Mouse (Mus musculus): Measurements from ENCODE around the gene Pgm5. TPM values are rescaled to one million over a fixed set of nuclear protein-coding genes. Genes with fewer than 3 reads are reported as not detected.
A peak's percentile ranks its signal among the peaks of the same experiment; 100 is the strongest.

The Pgm5 gene
- polyA plus RNA-seq, 1 experiment from 2014 or later, result 5.2 TPM

- Histone ChIP-seq H3K4me2 (ENCODE audit: low read depth, low read length) (no peak overlapping the region), H3K9me3 (replicated peaks; ENCODE audit: control insufficient read depth, low read length) (no peaks in the 10 kb centered on the region), H3K4me3 (ENCODE audit: low read length) (no peak overlapping the region), H3K4me1 (ENCODE audit: control insufficient read depth, insufficient read depth, low read length) (peaks cover 7% of the 10 kb centered on the region), H3K9ac (ENCODE audit: low read length) (no peak overlapping the region), H3K36me3 (ENCODE audit: control insufficient read depth, insufficient read depth) (peaks cover 13% of the 10 kb centered on the region; the same call in 1 of the 2 replicates), H3K27me3 (ENCODE audit: control insufficient read depth, insufficient read depth, low read length) (no peaks in the 10 kb centered on the region), H3K27ac (ENCODE audit: low read length) (no peak overlapping the region)
- no peak for ATAC-seq (replicated peaks; ENCODE audit: extremely low read depth, insufficient read depth, low FRiP score)
- 42% methylated on average over 4 of the region's 4 CpGs for whole genome bisulfite sequencing
Measured at GRCm38 (mm10) chr19:24824517-24824916, 37.1 kb downstream of the Pgm5 start.

- peaks cover 33% of the 10 kb centered on the region for H3K36me3 ChIP-seq (ENCODE audit: control insufficient read depth, insufficient read depth)
- WGBS, result 71% methylated on average over 12 of the region's 12 CpGs
- H3K4me1 ChIP-seq (ENCODE audit: control insufficient read depth, insufficient read depth, low read length), result no peaks in the 10 kb centered on the region
- no peak overlapping the region for H3K4me3 ChIP-seq (ENCODE audit: low read length)
- H3K9ac ChIP-seq (ENCODE audit: low read length), result no peak overlapping the region
- ATAC-seq (replicated peaks; ENCODE audit: extremely low read depth, insufficient read depth, low FRiP score), result no peak
- no peaks in the 10 kb centered on the region for H3K27me3 ChIP-seq (ENCODE audit: control insufficient read depth, insufficient read depth, low read length)
- peaks cover 3% of the 10 kb centered on the region for H3K9me3 ChIP-seq (replicated peaks; ENCODE audit: control insufficient read depth, low read length)
- no peak overlapping the region for H3K4me2 ChIP-seq (ENCODE audit: low read depth, low read length)
- no peak overlapping the region for H3K27ac ChIP-seq (ENCODE audit: low read length)
Measured at GRCm38 (mm10) chr19:24815661-24816221, 45.9 kb downstream of the Pgm5 start.

GRCm38 (mm10) chr19:24812861-24813293, 48.8 kb downstream of the Pgm5 start:
- whole genome bisulfite sequencing, result 69% methylated on average over 8 of the region's 8 CpGs
- no peak overlapping the region for H3K4me2 ChIP-seq (ENCODE audit: low read depth, low read length)
- no peak overlapping the region for H3K27ac ChIP-seq (ENCODE audit: low read length)
- no peak overlapping the region for H3K4me3 ChIP-seq (ENCODE audit: low read length)
- no peak for ATAC-seq (replicated peaks; ENCODE audit: extremely low read depth, insufficient read depth, low FRiP score)
- no peaks in the 10 kb centered on the region for H3K9me3 ChIP-seq (replicated peaks; ENCODE audit: control insufficient read depth, low read length)
- H3K27me3 ChIP-seq (ENCODE audit: control insufficient read depth, insufficient read depth, low read length), result no peaks in the 10 kb centered on the region
- H3K9ac ChIP-seq (ENCODE audit: low read length), result no peak overlapping the region
- peaks cover 19% of the 10 kb centered on the region for H3K36me3 ChIP-seq (ENCODE audit: control insufficient read depth, insufficient read depth)
- no peaks in the 10 kb centered on the region for H3K4me1 ChIP-seq (ENCODE audit: control insufficient read depth, insufficient read depth, low read length)

GRCm38 (mm10) chr19:24812106-24812810, 49.4 kb downstream of the Pgm5 start:
- H3K36me3 ChIP-seq (ENCODE audit: control insufficient read depth, insufficient read depth), result peaks cover 14% of the 10 kb centered on the region; the same call in 1 of the 2 replicates
- H3K4me3 ChIP-seq (ENCODE audit: low read length), result no peak overlapping the region
- no peaks in the 10 kb centered on the region for H3K27me3 ChIP-seq (ENCODE audit: control insufficient read depth, insufficient read depth, low read length)
- H3K9ac ChIP-seq (ENCODE audit: low read length), result no peak overlapping the region
- no peak overlapping the region for H3K4me2 ChIP-seq (ENCODE audit: low read depth, low read length)
- ATAC-seq (replicated peaks; ENCODE audit: extremely low read depth, insufficient read depth, low FRiP score), result no peak
- no peaks in the 10 kb centered on the region for H3K9me3 ChIP-seq (replicated peaks; ENCODE audit: control insufficient read depth, low read length)
- no peaks in the 10 kb centered on the region for H3K4me1 ChIP-seq (ENCODE audit: control insufficient read depth, insufficient read depth, low read length)
- no peak overlapping the region for H3K27ac ChIP-seq (ENCODE audit: low read length)
- WGBS, result 82% methylated on average over 7 of the region's 7 CpGs

GRCm38 (mm10) chr19:24811451-24811850, 50.2 kb downstream of the Pgm5 start:
- H3K36me3 ChIP-seq (ENCODE audit: control insufficient read depth, insufficient read depth), result peaks cover 12% of the 10 kb centered on the region; the same call in 1 of the 2 replicates
- ATAC-seq (replicated peaks; ENCODE audit: extremely low read depth, insufficient read depth, low FRiP score), result no peak
- H3K27me3 ChIP-seq (ENCODE audit: control insufficient read depth, insufficient read depth, low read length), result no peaks in the 10 kb centered on the region
- no peaks in the 10 kb centered on the region for H3K9me3 ChIP-seq (replicated peaks; ENCODE audit: control insufficient read depth, low read length)
- H3K9ac ChIP-seq (ENCODE audit: low read length), result no peak overlapping the region
- 62% methylated on average over 10 of the region's 10 CpGs for WGBS
- H3K27ac ChIP-seq (ENCODE audit: low read length), result no peak overlapping the region
- H3K4me1 ChIP-seq (ENCODE audit: control insufficient read depth, insufficient read depth, low read length), result no peaks in the 10 kb centered on the region
- H3K4me3 ChIP-seq (ENCODE audit: low read length), result no peak overlapping the region
- no peak overlapping the region for H3K4me2 ChIP-seq (ENCODE audit: low read depth, low read length)

- no peaks in the 10 kb centered on the region for H3K9me3 ChIP-seq (replicated peaks; ENCODE audit: control insufficient read depth, low read length)
Measured at GRCm38 (mm10) chr19:24806013-24806412, 55.6 kb downstream of the Pgm5 start.

GRCm38 (mm10) chr19:24797606-24798005, 64.0 kb downstream of the Pgm5 start:
- no peaks in the 10 kb centered on the region for H3K36me3 ChIP-seq (ENCODE audit: control insufficient read depth, insufficient read depth)
- no peaks in the 10 kb centered on the region for H3K9me3 ChIP-seq (replicated peaks; ENCODE audit: control insufficient read depth, low read length)
- 50% methylated on average over 9 of the region's 9 CpGs for WGBS
- peaks cover 15% of the 10 kb centered on the region for H3K4me1 ChIP-seq (ENCODE audit: control insufficient read depth, insufficient read depth, low read length)
- H3K9ac ChIP-seq (ENCODE audit: low read length), result no peak overlapping the region
- peak; percentile 67 for ATAC-seq (replicated peaks; ENCODE audit: extremely low read depth, insufficient read depth, low FRiP score)
- no peak overlapping the region for H3K4me2 ChIP-seq (ENCODE audit: low read depth, low read length)
- no peak overlapping the region; the same call in 1 of the 2 replicates for H3K27ac ChIP-seq (ENCODE audit: low read length)
- no peak overlapping the region for H3K4me3 ChIP-seq (ENCODE audit: low read length)
- no peaks in the 10 kb centered on the region for H3K27me3 ChIP-seq (ENCODE audit: control insufficient read depth, insufficient read depth, low read length)

More at GRCm38 (mm10) chr19:24806013-24806412, 55.6 kb downstream of the Pgm5 start:
- Histone ChIP-seq H3K9ac (ENCODE audit: low read length) (no peak overlapping the region), H3K27me3 (ENCODE audit: control insufficient read depth, insufficient read depth, low read length) (no peaks in the 10 kb centered on the region), H3K27ac (ENCODE audit: low read length) (no peak overlapping the region), H3K4me3 (ENCODE audit: low read length) (no peak overlapping the region), H3K4me2 (ENCODE audit: low read depth, low read length) (no peak overlapping the region), H3K4me1 (ENCODE audit: control insufficient read depth, insufficient read depth, low read length) (no peaks in the 10 kb centered on the region), H3K36me3 (ENCODE audit: control insufficient read depth, insufficient read depth) (no peaks in the 10 kb centered on the region; the same call in 1 of the 2 replicates)
- no peak for ATAC-seq (replicated peaks; ENCODE audit: extremely low read depth, insufficient read depth, low FRiP score)
- 72% methylated on average over 3 of the region's 3 CpGs for WGBS

- ATAC-seq (replicated peaks; ENCODE audit: extremely low read depth, insufficient read depth, low FRiP score), result no peak
- Histone ChIP-seq H3K4me3 (ENCODE audit: low read length) (no peak overlapping the region), H3K4me1 (ENCODE audit: control insufficient read depth, insufficient read depth, low read length) (peaks cover 15% of the 10 kb centered on the region), H3K27me3 (ENCODE audit: control insufficient read depth, insufficient read depth, low read length) (no peaks in the 10 kb centered on the region), H3K27ac (ENCODE audit: low read length) (peak overlapping the region; percentile 33), H3K9me3 (replicated peaks; ENCODE audit: control insufficient read depth, low read length) (no peaks in the 10 kb centered on the region), H3K4me2 (ENCODE audit: low read depth, low read length) (no peak overlapping the region), H3K9ac (ENCODE audit: low read length) (no peak overlapping the region), H3K36me3 (ENCODE audit: control insufficient read depth, insufficient read depth) (no peaks in the 10 kb centered on the region)
- 19% methylated on average over 6 of the region's 6 CpGs for WGBS
Measured at GRCm38 (mm10) chr19:24794350-24794749, 67.3 kb downstream of the Pgm5 start.

- Histone ChIP-seq H3K36me3 (ENCODE audit: control insufficient read depth, insufficient read depth) (no peaks in the 10 kb centered on the region), H3K9ac (ENCODE audit: low read length) (no peak overlapping the region), H3K27me3 (ENCODE audit: control insufficient read depth, insufficient read depth, low read length) (no peaks in the 10 kb centered on the region), H3K4me1 (ENCODE audit: control insufficient read depth, insufficient read depth, low read length) (peaks cover 18% of the 10 kb centered on the region), H3K4me3 (ENCODE audit: low read length) (no peak overlapping the region), H3K4me2 (ENCODE audit: low read depth, low read length) (no peak overlapping the region), H3K27ac (ENCODE audit: low read length) (peak overlapping the region; percentile 37), H3K9me3 (replicated peaks; ENCODE audit: control insufficient read depth, low read length) (no peaks in the 10 kb centered on the region)
- WGBS, result 45% methylated on average over 9 of the region's 9 CpGs
- no peak for ATAC-seq (replicated peaks; ENCODE audit: extremely low read depth, insufficient read depth, low FRiP score)
Measured at GRCm38 (mm10) chr19:24793545-24794139, 68.0 kb downstream of the Pgm5 start.
